Mouse (Mus musculus): ENCODE measurements around the gene Gm11172.
"Not testable (repeated sequence)": the region's sequence is repeated elsewhere in the genome, so short reads cannot be mapped to it uniquely, and the experiment has no call there.

The Gm11172 gene

DNA sequence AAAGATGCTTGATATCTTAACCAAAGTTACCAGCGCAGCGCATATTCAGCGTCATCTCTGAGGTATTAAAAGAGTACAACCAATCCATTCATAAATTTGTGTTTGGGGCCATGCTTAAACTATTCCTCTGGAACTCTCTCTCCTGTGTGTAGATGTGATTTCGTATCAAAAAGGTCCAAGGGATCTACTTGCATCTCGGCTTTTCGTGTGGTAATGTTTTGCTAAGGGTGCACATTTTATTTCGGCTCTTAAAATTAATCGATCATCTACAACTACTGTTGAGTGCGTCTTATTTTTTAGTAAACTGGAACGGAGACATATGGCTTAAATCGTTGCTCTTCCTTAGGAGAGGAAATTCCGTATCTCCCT, 21.8 kb downstream of the Gm11172 start:
- DNase-seq (ENCODE audit: low spot score): no peak

DNA sequence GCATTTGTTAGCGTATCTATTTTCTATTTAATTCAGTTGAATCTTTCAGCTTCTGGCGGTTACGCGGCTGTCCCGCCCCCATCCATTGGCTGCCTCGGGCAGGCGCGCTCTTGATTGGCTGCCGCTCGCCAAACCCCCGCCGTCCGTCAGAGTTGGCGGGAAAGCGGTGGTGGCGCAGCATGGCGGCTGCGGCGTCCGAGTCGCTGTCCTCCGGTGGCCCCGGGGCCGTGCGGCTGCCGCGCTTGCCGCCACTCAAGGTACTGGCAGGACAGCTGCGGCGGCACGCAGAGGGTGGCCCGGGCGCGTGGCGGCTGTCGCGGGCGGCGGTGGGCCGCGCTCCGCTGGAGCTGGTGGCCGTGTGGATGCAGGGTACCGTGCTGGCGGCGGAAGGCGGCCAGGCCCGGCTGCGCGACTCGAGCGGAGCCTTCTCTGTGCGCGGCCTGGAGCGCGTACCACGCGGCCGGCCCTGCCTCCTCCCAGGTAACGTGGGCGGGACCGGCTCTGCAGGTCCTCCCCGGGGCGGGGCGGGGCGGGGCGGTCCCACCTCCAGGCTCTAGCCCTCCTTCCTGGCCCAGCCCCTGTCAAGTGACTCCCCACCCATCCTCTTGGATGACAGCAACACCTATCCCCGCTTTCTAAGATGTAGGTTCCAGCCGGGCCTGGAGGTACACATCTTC, 22.3 kb downstream of the Gm11172 start, which contains the start of gene Rmi2:
Gene Rmi2, plus strand, starts transcription at position 149 of the 677 bp plus-strand sequence.
- peak; percentile 76 for DNase-seq (ENCODE audit: low spot score)

DNA sequence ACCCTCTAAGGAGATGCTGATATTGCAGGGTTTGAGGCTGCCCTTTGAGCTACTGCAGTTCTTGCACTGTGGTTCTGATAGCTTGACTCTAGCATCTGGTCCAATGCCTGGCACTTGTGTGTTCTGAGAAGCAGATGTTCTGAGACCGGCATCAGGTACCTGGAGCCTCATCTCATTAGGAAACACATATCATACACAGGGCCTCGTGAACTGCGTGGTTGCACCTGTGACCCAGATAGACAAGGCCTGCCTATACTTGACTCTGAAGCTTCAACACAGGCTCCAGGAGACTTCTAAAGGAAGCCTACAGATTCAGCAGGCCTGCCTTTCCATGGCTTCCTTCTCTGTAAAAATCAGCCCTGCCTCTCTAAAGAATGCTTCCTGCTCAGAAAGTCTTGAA, 23.7 kb downstream of the Gm11172 start:
- no peak for DNase-seq (ENCODE audit: low spot score)

DNA sequence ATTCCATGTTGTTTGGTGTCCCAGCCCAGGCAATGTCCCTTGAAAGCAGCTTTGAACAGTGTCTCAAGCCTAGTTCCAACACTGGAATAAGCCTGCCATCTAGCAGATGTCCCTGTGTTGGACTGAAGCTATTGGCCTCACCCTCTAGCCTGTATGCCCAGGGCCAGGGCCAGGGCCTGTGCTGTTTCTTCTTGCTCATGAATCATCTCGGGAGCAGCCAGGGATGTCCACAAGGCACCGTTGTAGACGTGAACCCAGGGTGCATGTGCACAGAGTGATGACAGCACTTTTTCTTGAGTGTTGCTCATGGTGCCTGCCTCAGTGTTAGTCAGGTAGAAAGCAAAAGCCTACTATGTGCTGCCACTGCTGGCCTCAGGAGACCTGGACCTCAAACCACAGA, 24.5 kb downstream of the Gm11172 start:
- no peak for DNase-seq (ENCODE audit: low spot score)

DNA sequence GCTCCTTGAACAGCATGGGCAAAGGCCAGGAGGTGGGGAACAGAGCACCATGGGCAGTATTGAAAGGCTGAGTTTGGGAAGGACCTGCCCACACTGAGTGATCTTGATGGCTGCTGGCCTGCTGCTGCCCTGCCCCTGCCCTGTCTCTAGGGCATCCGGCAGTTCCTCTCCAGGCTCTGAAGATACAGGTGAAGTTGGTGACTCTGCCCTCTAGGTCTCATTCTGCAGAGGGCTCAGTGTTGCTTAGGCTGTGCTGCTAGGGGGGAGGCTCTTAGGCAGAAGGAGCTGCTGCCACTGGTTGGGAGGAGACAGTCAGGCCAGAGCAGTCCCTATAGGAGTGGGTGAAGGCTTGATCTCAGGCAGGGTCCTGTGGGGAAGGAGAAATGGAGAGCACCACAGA, 25.2 kb downstream of the Gm11172 start:
- DNase-seq (ENCODE audit: low spot score): no peak

DNA sequence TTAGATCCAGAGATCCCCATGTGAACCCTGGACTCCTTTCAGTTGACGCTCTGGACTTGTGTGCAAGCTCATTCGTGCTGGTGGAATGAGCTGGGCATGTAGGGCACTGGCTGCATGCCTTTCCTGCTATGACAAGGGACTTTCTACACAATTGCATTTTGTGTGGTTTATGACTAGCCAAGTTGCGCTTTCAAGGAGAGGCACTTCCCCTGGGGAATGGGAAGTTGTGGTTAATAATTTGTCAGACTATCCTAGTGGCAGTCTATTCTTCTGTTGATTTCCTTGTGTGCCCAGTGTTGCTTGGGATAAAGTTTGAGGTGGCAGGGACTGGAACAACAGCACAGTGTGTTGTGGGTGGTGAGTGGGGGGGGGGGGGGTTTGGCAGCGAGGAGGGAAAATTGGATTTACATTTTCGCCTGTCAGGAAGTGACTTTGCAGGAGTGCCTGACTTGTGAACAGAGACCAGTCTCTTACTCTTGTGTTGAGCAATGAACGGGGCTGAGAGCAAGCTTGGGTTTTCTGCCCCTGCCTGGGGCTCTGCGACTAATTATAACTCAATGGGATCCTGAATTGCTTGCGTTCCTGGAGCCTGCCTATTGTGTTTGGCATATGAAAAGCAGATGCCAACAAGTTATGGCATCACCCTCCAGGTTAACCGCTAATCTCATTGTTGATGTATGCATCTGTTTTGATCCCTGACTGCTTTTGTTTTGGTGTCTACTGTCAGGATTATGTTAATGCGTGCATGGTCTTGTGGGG, 26.0 kb downstream of the Gm11172 start:
- no peak for DNase-seq (ENCODE audit: low spot score)

DNA sequence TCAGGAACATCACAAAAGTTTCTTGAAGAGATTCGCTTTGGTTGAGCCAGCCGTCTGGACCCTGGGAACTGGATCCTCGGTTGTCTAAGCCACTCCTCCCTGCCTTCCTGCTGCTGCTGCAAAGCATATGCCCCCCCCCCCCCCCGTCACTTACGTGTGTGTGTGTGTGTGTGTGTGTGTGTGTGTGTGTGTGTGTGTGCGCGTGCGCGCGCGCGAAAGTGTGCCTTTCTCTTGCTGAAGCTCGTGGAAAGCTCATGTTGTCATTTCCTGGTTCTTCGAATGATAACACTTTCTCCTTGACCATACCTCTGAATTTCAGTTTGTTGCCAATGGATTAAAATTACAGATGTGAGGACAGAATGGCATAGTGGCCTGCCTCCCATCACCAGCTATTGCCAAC, 27.3 kb downstream of the Gm11172 start:
- no peak for DNase-seq (ENCODE audit: low spot score)

DNA sequence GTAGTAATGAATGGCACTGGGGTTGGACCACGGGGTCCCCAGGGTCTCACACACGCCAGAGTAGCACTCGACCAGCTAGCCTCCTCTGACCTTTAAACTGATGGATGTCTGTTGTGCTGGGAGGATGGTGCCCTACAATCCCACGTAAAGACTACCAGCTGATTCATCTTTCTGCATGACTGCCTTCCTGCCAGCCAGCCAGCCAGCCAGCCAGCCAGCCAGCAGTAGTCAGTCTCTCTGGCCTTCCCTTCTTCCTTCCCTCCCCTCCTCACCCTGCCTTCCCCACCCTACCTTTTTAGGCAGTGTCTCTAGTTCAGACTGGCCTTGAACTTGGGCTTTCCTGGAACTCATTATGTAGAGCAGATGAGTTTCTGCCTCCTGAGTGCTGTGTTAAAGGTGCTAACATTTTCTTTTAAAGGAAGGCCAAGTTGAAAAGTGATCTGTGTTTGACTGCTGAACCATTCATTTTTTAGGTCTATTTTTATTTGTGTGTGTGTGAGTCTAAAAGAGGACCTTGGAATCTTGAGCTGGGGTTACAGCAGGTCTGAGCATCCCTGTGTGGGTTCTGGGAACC, 29.7 kb downstream of the Gm11172 start:
- DNase-seq (ENCODE audit: low spot score): no peak

DNA sequence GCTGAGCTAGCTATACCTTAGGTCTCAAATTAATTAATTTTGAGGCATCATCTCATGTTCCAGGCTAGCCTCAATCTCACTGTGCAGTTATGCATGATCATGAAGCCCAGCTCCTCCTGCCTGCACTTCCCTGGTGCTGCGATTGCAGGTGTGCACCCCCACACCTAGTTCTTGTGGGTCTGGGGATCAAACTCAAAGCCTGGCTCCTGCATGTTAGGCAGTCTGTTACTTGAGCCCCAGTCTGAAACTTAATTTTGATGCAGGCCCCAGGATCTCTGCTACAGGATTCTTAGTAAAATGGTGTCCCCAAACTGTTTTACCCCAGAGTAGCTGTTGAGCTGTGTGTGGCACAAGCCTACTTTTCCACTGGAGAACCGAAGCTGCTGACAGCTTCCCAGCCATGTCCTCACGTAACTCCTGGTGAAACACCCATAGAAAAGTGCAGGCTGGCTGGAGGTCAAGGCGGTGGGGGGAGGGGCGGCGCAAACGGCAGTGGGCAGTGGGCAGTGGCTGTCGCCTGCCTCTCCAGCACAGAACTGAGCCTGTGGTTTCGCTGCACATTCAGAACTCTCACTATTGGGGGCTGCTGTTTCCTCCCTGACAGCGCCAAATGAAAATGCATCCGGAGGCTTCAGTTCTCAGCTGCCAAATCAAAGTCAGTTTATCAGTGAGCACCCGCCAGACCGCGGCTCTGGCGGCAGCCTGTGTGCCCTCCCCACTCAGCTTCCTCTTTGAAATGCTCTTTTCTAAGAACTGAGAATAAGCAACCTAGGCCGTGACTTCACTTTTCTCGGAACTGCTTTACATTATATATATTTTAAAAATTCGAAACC, 31.0 kb downstream of the Gm11172 start:
- DNase-seq (ENCODE audit: low spot score): no peak

DNA sequence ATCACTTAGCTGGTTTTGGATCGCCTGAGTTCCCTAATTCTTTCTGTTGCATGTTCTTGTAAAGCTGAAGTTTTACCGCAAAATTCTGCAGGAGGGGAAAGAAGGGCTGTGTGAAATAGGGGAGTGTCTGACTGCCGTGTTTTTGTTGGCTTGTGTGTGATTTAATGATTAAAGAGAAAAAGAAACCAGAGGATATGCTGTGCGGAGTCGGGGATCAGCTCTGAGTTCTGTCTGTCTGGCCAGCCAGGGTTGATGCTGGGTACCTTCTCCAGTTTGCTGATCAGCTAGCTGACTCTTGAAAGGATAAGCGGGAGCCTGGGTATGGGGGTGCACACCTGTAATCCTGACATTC, 31.6 kb downstream of the Gm11172 start:
- DNase-seq (ENCODE audit: low spot score): no peak

DNA sequence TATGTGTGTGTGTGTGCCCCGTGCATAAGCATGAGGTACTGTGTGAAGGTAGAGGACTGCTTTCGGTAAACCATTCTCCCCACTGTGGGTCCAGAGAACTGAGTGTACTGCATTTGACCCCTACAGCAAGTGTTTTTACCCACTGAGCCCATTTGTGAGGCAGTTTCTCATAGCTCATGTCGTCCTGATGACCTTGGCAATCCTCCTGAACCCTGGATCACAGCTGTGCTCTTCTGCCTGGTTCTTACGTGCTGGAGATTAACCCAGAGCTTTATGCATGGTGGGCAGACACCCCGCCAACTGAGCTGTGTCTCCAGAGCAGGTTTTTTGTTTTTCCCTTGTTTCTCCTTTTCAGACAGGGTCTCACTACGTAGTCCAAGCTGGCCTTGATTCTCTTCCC, 33.2 kb downstream of the Gm11172 start:
- DNase-seq (ENCODE audit: low spot score): no peak

DNA sequence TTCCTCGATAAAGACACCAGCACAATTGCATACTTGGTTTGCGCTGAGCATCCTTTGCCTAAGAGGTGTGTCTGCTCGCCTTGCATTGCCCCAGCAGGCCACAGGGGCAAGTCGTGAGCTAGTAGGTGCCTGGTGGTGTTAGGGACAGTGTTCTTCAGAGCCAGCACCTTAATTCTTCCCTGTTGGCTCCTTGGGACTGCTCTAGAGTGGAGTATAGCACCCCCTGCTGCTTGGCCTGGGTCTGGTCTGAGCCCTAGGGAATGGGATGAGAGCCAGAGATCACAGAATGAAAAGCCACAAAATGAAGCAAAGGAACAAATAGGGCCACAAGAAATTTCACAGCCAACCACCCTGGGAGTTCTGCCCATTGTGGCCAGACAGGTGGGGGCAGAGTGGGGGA, 33.8 kb downstream of the Gm11172 start:
- peak; percentile 42 for DNase-seq (ENCODE audit: low spot score)

DNA sequence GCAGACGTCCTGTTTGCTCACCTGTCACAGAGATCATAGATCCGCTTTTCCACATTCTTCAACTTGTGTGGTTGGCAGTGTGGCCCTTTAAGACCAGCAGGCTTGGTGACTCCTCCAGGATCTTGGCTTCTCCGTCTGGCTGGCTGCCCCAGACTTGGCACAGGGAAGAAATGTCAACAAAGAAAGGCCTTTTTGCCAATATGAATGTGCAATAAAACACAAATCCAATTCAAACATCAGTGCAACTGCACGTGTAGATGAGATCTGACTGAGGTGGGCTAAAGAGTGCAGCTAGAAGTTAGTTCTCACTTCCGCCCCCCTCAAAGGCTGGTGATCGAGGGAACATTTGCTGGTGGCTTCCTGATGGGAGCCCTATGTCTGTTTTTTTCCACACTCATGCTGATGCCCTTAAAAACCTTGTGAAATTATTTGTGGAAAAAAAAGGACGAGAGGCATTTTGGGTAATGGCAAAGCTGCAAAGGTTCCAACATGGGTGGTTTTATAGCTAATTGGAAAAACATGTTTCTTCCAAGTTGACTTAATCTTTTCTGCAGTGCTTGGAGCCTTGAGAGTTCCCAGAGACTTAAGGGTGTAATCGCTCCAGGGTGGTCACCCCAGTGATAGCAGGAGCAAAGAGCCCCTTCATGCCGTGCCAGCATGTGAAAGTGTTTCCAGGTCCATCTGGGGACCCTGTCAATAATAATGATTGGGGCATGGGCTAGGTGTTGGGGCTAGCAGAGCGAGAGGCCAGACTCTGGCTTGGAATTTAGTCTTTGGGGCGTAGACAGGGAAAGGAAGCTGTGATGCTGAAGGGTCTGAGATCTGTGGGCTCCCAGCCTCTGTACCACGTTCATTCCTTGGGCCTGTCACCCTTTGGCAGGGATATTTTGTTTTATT, 37.5 kb downstream of the Gm11172 start:
- peak; percentile 68 for DNase-seq (ENCODE audit: low spot score)

DNA sequence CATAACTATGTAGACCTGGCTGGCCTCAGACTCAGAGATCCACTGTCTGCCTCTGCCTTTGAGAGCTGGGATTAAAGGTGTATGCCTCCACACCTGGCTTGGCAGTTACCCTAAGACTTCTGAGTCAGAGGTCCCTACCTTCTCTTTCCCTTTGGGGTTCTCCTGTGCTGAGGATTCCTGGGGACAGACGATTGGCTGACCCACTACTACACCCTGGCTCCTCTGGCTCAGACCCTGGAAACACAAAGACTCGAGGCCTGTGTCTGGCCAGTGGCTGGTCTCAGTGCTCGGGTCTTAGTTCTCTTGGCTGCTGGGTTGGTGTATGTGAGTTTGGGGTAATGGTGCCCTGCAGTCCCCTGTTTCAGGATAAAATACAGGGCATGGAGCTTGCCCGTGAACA, 38.2 kb downstream of the Gm11172 start:
- DNase-seq (ENCODE audit: low spot score): no peak

DNA sequence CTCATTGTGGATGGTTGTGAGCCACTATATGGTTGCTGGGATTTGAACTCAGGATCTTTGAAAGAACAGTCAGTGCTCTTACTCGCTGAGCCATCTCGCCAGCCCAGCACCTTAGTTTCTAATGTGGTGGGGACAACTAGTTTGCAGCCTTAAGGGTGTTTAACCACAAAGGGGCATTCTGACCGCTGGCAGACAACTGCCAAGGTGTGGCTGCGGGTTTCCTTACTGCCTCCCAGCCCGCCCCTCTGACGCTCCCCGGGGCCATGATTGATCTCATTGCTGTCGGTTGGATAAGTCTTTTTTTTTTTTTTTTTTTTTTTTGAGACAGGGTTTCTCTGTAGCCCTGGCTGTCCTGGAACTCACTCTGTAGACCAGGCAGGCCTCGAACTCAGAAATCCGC, 39.5 kb downstream of the Gm11172 start:
- DNase-seq (ENCODE audit: low spot score): not testable (repeated sequence)

DNA sequence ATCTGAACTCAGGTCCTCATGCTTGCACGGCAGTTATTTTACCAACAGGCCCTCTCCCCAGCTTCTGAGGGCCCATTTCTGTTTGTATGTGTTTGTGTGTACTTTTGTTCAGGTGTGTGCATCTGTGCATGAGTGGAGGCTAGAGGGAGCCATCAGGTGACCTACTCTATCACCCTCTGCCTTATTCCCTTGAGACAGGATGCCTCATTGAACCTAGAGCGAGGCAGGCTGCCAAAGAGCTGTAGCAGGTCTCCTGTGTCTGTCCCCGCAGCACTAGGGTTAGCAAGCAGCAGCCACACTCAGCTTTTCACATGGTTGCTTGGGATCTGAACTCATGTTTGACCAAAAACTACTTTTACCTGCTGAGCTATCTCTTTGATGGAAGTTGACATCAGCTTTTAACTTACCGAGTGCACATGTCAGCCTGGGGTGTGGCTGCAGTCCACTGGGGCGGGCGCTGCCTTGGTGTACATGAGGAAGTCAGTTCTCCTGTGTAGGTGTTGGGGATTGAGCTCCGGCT, 47.1 kb downstream of the Gm11172 start:
- DNase-seq (ENCODE audit: low spot score): no peak

DNA sequence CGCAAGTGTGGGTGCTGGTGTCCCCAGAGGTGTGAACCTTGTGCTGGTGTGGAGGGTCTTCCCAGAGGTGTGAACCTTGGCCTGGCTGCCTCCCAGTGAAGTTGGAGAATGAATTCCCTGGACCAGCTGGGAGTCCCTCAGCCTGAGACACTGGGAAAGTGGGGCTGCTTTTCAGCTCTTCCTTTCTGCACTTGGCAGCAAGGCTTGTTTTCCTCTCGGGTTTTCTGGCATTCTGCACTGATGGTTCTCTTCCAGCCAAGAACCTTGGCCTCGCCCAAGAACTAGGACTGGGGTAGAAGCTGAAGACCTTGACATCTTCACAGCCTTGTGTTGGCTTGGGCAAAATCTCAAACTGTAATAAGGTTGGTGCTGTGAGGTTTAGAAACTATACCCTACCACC, 48.7 kb downstream of the Gm11172 start:
- peak; percentile 74 for DNase-seq (ENCODE audit: low spot score)

Measured in ovary, adult 18-20 months (tissue).